Mouse (Mus musculus): ENCODE data around the gene Clpp.

Gene Clpp

GRCm38 (mm10) chr17:56990115-56990746, at the start of gene Clpp:
Gene Clpp, plus strand, starts transcription at chr17:56990305.
- peak; percentile 93 for DNase-seq (ENCODE audit: low read depth, low spot score)

DNA sequence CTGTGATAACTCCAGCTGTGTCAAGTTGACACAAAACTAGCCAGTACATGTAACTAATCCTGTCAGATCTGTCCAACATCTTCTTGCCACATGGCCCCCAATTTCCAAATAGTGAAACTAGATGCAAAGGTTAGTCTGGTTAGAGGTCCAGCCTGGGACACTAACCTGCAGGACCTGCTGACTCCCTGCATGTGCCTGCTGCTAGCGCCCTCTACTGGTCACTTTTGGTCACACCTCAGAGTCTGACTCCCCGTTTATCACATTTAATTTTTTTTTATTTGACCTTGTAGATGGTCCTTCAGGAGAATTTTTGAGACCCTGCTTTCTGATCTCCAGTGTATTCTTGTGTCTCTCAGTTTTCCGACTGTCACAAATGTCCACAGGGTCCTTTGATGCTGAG, 39.2 kb upstream of the Clpp start:
- peak; percentile 48 for DNase-seq (ENCODE audit: low read depth, low spot score)

DNA sequence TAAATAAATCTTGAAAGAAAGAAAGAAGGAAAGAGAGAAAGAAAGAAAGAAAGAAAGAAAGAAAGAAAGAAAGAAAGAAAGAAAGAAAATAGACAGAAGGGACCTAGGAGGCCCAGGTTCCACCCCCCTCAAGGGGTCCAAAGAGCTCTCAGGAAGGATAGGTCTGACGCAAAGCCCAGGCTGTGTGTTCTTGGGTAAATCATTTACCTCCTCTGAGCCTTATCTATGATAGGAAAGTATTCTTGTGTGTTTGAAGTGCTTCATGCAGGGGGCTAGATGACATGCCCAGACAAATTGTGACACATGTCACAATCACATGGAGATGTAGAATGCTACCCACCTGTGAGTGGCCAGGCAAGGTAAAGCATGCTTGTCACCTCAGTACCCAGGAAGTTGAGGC, 37.5 kb upstream of the Clpp start:
- DNase-seq (ENCODE audit: low read depth, low spot score), result no peak

DNA sequence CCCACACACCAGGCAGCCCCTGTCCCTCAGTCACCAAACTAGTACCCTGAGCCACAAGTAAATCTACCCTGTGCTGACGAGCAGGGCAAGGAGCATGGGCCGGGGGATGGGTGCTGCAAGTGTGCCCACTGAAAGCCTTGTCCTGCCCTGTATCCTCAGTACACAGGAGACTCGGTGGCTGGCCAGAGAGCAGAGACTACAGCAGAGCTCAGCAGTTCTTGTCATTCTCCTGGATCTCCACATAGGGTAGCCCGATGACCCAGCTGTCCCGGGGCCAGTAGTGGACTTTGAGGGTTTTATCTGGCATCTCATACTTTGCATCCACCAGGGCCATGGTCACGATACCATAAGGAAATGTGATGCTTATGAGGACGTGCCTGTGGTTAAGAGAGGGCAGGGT, 35.2 kb upstream of the Clpp start:
- DNase-seq (ENCODE audit: low read depth, low spot score), result no peak

DNA sequence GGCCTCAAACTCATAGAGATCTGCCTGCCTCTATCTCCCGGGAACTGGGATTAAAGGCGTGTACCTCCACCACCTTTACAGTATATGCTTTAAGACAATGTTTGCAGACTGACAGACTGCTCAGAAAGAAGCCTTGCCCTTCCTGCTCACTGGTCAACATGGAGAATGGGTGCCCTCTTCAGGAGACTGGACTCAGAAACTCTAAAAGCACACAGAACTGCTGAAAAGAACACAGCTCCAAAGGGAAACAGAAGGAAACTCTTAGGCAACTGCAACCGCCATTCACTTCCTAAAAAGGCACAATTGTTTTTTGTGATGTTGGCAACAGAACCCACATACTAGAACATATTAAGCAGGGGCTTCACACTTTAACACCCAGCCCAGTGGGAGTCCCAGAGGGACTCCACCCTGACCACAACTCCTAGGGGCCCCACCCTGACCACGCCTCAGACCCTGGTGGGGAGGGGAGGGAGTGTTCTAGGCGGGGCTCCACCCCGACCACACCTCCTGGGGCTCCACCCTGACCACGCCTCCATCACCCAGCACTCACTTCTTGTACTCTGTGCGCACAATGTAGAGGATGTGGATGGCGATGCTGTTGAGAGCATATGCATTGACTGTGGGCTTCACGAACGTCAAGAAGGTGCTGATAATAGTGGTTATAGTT, 32.2 kb upstream of the Clpp start:
- no peak for DNase-seq (ENCODE audit: low read depth, low spot score)

GRCm38 (mm10) chr17:56958667-56959066, 31.4 kb upstream of the Clpp start:
- DNase-seq (ENCODE audit: low read depth, low spot score), result no peak

DNA sequence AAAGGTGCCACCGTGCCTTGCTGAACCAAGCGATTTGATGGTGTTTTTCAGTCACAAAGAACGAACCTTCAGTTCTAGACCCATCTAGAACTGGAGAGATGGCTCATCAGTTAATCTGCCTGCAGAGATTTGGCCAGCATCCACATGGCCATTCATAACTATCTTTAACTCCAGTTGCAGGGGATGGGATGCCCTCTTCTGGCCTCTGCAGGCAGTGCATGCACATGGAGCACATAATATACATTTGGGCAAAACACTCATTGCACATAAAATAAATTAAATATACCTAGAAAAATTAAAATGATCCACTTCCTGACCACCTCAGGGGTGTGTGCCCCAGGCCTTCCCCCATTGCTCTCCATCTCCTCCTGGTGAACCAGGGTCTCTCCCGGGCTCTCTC, 28.2 kb upstream of the Clpp start:
- no peak for DNase-seq (ENCODE audit: low read depth, low spot score)

- DNase-seq (ENCODE audit: low read depth, low spot score), result no peak
Measured at GRCm38 (mm10) chr17:56962642-56963405, 27.3 kb upstream of the Clpp start.

DNA sequence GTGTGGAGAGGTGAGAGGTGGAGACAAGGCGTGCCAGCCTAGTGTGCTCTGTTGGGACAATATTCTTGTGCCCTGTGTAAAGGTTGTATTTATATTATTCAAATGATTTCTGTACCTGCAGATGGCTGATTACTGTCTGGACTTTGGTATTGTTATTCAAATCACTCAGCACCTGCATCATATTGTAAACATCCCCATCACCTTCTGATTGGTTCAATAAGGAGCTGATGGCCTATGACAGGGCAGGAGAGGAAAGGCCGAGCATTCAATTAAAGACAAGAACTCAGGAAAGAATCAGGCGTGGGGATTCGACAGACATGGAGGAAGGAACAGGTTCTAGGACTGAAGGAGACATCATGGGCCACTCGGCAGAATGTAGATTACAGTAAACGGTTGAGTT, 26.5 kb upstream of the Clpp start:
- no peak for DNase-seq (ENCODE audit: low read depth, low spot score)

DNA sequence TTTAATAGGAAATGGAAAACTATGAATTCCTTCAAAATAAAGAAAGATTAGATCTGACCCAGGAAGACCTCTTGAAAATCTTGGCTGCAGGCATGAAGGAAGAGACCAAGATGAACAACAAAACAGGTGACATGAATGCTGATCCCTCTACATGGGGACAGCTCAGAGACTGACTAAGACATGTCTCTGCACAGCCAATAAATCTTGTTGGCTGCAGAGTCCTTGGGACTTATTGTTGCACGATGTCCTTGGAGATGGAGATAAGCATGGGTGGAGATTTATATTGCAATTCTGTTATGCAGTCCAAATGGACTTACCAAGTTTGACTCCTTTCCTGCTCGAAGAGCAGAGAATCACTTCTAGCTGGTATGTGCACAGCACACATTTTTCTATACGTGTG, 20.8 kb upstream of the Clpp start:
- DNase-seq (ENCODE audit: low read depth, low spot score), result no peak

DNA sequence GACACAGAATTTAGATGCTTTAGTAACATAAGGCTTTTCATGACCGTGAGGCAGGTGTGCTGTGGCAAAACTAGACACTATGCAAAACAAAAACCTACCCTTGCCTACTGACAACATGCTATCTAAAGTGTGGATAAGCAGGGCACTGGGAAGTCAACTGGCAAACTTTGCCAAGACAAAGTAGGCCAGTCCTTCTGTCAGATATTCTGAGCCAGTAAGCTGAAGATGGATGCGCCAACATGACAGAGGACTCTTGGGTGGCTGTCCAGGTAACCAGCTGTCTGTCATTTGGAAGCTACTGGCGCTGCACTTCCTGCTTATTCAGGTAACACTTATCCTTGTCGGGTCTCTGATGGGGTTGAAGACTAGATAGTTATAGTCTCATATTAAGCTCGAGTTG, 20.0 kb upstream of the Clpp start:
- no peak for DNase-seq (ENCODE audit: low read depth, low spot score)

DNA sequence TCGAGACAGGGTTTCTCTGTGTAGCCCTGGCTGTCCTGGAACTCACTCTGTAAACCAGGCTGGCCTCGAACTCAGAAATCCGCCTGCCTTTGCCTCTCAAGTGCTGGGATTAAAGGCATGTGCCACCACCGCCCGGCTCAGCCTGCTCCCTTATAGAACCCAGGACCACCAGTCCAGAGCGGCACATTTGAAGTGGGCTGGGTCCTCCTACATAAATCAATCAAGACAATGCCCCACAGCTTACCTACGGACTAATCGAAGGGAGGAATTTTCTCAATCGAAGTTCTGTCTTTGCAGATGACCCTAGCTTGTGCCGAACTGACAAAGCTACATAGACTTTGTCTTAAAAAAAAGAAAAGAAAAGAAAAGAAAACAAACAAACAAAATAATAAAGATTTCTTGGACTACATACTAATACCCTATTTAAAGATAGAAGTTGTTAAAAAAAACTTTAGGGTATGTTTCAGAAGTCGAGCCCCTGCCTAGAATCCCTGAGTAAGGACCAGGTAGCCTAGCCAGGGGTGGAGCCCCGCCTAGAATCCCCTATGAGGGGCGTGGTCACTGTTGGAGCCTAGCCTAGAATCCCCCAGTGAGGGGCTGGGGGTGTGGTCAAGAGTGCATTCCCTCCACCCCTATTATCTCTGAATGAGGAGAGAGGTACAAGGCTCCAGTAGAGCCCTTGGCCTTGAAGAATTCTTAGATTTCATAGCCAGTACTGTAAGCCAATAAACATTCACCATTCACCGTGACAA, 16.0 kb upstream of the Clpp start:
- no peak for DNase-seq (ENCODE audit: low read depth, low spot score)

DNA sequence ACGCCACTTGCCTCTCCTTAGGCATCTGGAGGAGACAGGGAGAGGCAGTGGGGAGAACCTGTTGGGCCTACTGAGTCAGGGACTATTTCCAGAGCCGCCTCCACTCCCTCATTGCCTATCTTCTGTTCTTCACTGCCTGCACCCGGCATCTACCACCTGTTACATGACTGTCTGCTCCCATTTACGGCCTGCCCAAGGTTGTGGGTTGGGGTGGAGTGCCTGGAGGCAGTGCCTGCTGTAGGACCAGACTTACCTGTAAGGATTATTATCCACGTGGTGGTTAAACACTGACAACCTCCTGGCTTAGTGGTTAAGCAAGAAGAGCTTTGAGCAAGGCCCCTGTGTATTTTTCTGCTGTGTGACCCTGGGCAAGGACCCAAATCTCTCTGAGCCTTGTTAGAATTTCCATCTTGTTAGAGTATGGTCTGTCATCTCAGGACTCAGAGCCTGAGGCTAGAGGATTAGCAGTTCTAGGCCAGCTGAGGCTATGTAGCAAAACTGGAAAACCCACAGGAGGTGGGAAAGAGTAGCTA, 15.3 kb upstream of the Clpp start:
- DNase-seq (ENCODE audit: low read depth, low spot score), result no peak

- DNase-seq (ENCODE audit: low read depth, low spot score), result no peak
Measured at GRCm38 (mm10) chr17:56975391-56975790, 14.7 kb upstream of the Clpp start.

- no peak for DNase-seq (ENCODE audit: low read depth, low spot score)
Measured at GRCm38 (mm10) chr17:56976531-56977390, 13.3 kb upstream of the Clpp start.

DNA sequence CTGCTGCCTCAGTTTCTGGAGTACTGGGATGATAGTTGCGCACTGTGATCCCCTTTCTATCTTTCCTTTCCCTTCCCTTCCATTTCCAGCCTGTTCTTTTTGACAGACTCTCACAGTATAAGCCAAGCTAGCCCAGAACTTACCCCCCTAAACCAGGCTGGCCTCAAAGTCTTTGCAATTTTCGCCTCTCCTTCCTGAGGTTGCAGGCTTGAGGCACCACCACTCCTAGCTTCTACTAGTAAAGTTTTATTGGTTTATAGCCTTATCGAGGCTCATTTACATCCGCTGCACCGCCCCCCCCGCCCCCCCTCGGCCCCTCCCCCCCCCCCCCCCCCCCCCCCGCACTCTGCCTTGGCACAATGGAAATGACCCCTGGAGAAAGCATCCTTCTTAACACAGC, 10.6 kb upstream of the Clpp start:
- DNase-seq (ENCODE audit: low read depth, low spot score), result no peak

GRCm38 (mm10) chr17:56981049-56981448, 9.1 kb upstream of the Clpp start:
- no peak for DNase-seq (ENCODE audit: low read depth, low spot score)

DNA sequence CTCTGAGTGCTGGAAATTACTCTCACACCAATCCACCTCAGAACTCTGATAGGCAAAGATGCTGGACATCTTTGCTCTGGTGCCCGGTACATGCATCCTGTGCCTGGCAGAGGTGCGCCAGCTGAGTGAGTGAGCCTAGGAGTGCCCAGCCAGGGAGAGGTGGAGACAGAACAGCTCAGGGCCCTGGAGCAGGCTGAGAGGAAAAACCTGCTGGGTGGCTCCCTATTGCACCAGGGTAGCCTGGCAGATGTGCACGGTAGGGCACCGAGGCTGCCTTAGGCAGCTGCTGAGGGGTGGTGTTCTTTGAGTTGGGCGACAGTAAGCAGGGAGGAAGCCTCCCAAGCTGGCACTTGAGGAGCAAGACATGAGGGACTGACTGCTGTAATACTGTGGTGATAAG, 8.1 kb upstream of the Clpp start, which contains the start of gene Acer1:
Acer1 (minus strand) TSS at position 114 of the 400 bp plus-strand sequence.
- no peak for DNase-seq (ENCODE audit: low read depth, low spot score)

- DNase-seq (ENCODE audit: low read depth, low spot score), result no peak
Measured at GRCm38 (mm10) chr17:56984886-56985285, 5.2 kb upstream of the Clpp start.

DNA sequence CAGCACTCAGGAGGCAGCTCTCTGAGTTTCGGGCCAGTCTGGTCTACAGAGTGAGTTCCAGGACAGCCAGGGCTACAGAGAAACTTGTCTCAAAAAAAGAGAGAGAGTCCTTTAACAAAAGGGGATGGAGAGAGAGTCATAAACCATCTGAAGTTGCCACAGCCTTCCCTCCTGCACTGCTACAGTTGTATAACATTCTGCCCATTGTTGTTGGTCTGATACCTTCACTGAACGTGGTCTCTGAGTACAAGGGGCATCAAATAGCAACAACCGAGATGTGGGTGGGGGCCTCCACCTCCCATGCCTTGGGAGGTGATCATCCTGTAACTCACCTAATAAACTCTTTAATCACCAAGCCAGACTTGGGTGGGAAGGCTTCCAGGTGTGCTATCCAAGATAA, 4.4 kb upstream of the Clpp start:
- DNase-seq (ENCODE audit: low read depth, low spot score), result no peak
